ENCODE assay signal across 8 mouse cellular contexts in genomic region chr3:122046187-122046620, GRCm38 (mm10). TPM values are rescaled to one million over a fixed set of nuclear protein-coding genes. Genes with fewer than 3 reads are reported as not detected.
DNase-seq lines count a peak whose midpoint lies in the region; ATAC-seq lines count a peak whose summit lies in the region.

No protein-coding gene starts in this region.

- no peaks in the 10 kb centered on the region for H3K36me3 ChIP-seq in embryonic facial prominence, embryonic 10.5 days (replicated peaks)
- no peaks in the 10 kb centered on the region for H3K36me3 ChIP-seq in heart, embryonic 15.5 days
- H3K36me3 ChIP-seq in limb, embryonic 10.5 days: no peaks in the 10 kb centered on the region

- DNase-seq in cerebellum, postnatal 14 days: peak; percentile 26 to 32
- no peak for DNase-seq in cerebellum, adult 11 months
- peak; percentile 32 for DNase-seq in embryonic facial prominence, embryonic 10.5 days (ENCODE audit: low spot score)
- DNase-seq in limb, embryonic 10.5 days (ENCODE audit: low spot score): no peak
- peak; percentile 83 for DNase-seq in retina, postnatal 1 day
- DNase-seq in layer of hippocampus, adult 11-12 months (ENCODE audit: low spot score): no peak
- no peak for DNase-seq in B cell, adult 2 months

- H3K4me3 ChIP-seq in embryonic facial prominence, embryonic 10.5 days: peak overlapping the region; percentile 23; the same call in 1 of the 2 replicates
- H3K4me3 ChIP-seq in heart, embryonic 15.5 days: no peak overlapping the region
- H3K4me3 ChIP-seq in limb, embryonic 10.5 days: no peak overlapping the region

- no peak overlapping the region for H3K4me2 ChIP-seq in heart, embryonic 15.5 days

- peak overlapping the region; percentile 65 for H3K27ac ChIP-seq in embryonic facial prominence, embryonic 10.5 days (replicated peaks)
- H3K27ac ChIP-seq in heart, embryonic 15.5 days: peak overlapping the region; percentile 51
- H3K27ac ChIP-seq in limb, embryonic 10.5 days: peak overlapping the region; percentile 90

- ATAC-seq in heart, embryonic 15.5 days (replicated peaks; ENCODE audit: insufficient number of reproducible peaks, insufficient read depth, low FRiP score, low read depth): peak; percentile 29; the same call in 1 of the 2 replicates

- peaks cover 72% of the 10 kb centered on the region for H3K4me1 ChIP-seq in embryonic facial prominence, embryonic 10.5 days
- peaks cover 59% of the 10 kb centered on the region for H3K4me1 ChIP-seq in heart, embryonic 15.5 days (replicated peaks)
- H3K4me1 ChIP-seq in limb, embryonic 10.5 days: peaks cover 70% of the 10 kb centered on the region

- H3K9me3 ChIP-seq in embryonic facial prominence, embryonic 10.5 days: no peaks in the 10 kb centered on the region
- no peaks in the 10 kb centered on the region for H3K9me3 ChIP-seq in heart, embryonic 15.5 days (replicated peaks)
- no peaks in the 10 kb centered on the region for H3K9me3 ChIP-seq in limb, embryonic 10.5 days (replicated peaks)

- 13% methylated on average over 10 of the region's 10 CpGs for WGBS in embryonic facial prominence, embryonic 10.5 days
- WGBS in heart, embryonic 15.5 days: 30% methylated on average over 10 of the region's 10 CpGs
- WGBS in limb, embryonic 10.5 days: 34% methylated on average over 10 of the region's 10 CpGs

- H3K9ac ChIP-seq in heart, embryonic 15.5 days: no peak overlapping the region

- peaks cover 72% of the 10 kb centered on the region for H3K27me3 ChIP-seq in embryonic facial prominence, embryonic 10.5 days (replicated peaks; ENCODE audit: low read depth, poor library complexity, severe bottlenecking)
- H3K27me3 ChIP-seq in heart, embryonic 15.5 days: no peaks in the 10 kb centered on the region
- peaks cover 38% of the 10 kb centered on the region for H3K27me3 ChIP-seq in limb, embryonic 10.5 days (ENCODE audit: low read depth, poor library complexity, severe bottlenecking)

RNA-seq across cellular contexts. Expression of gene Abca4, which starts 2.0 kb away (rescaled TPM):
- polyA plus RNA-seq in embryonic facial prominence, embryonic 10.5 days (2016; fragmentation: Nextera tagmentation; extraction: Ambion mirVana): 1.9 and 2.0 TPM in 2 replicates
- polyA plus RNA-seq in heart, embryonic 15.5 days (2015; fragmentation: Nextera tagmentation; extraction: Ambion mirVana): 3.0 and 3.2 TPM in 2 replicates
- 1.7 and 2.3 TPM in 2 replicates for polyA plus RNA-seq in limb, embryonic 10.5 days (2016; fragmentation: Nextera tagmentation; extraction: Ambion mirVana)

Comparison
In these comparisons a context has a peak if more than half of its experiments do, and no peak if none do; other contexts are left out.
1. DNase-seq: peak in cerebellum, postnatal 14 days (2 of 2), embryonic facial prominence, embryonic 10.5 days (single experiment) and retina, postnatal 1 day (single experiment); none in cerebellum, adult 11 months (single experiment), limb, embryonic 10.5 days (single experiment), layer of hippocampus, adult 11-12 months (single experiment) and B cell, adult 2 months (0 of 2).
2. Peak in every context shown above with its lines, with median percentiles within 50 percentile points of each other: H3K27ac ChIP-seq.